Mouse (Mus musculus) liver, embryonic 15.5 days (tissue): Measurements from ENCODE around the gene Fgf23. TPM values are rescaled to one million over a fixed set of nuclear protein-coding genes. Genes with fewer than 3 reads are reported as not detected.

ENCODE experiments used
- ATAC-seq: fragments of 200-750 bp; cut with Nextera tagmentation; 2 replicates; pipeline ENCODE4 v1.8.0; 2017; ENCODE audit warnings: moderate number of reproducible peaks, mild to moderate bottlenecking, moderate library complexity; ENCODE audit not compliant: insufficient read depth
- H3K27ac ChIP-seq: fragments of 300-500 bp; sonication (generic); replicated peaks from 2 replicates; pipeline ENCODE4 v1.5.1; 2015; ENCODE audit warnings: mild to moderate bottlenecking, inconsistent platforms
- H3K27me3 ChIP-seq: fragments of 300-500 bp; sonication (generic); 2 replicates; pipeline ENCODE4 v1.6.1; 2015; ENCODE audit warnings: mild to moderate bottlenecking, inconsistent platforms
- H3K36me3 ChIP-seq: fragments of 300-500 bp; sonication (generic); replicated peaks from 2 replicates; pipeline ENCODE4 v1.6.1; 2015; ENCODE audit warnings: moderate library complexity, mild to moderate bottlenecking, inconsistent platforms
- H3K4me1 ChIP-seq: fragments of 300-500 bp; sonication (generic); replicated peaks from 2 replicates; pipeline ENCODE4 v1.6.1; 2015; ENCODE audit warnings: inconsistent platforms
- H3K4me2 ChIP-seq: fragments of 300-500 bp; sonication (generic); 2 replicates; pipeline ENCODE4 v1.6.1; 2015; ENCODE audit warnings: moderate library complexity, mild to moderate bottlenecking, inconsistent platforms
- H3K4me3 ChIP-seq: fragments of 300-500 bp; sonication (generic); replicated peaks from 2 replicates; pipeline ENCODE4 v1.5.1; 2015; ENCODE audit warnings: mild to moderate bottlenecking, inconsistent platforms
- H3K9ac ChIP-seq: fragments of 300-500 bp; sonication (generic); 2 replicates; pipeline ENCODE4 v1.6.1; 2015; ENCODE audit warnings: moderate library complexity, mild to moderate bottlenecking, inconsistent platforms
- H3K9me3 ChIP-seq: fragments of 300-500 bp; sonication (generic); replicated peaks from 2 replicates; pipeline ENCODE4 v1.6.1; 2016; ENCODE audit warnings: inconsistent platforms
- WGBS: fragments of 180-500 bp; shearing (Covaris S2); methylation state at CpG from one replicate; pipeline ENCODE4 v1.1.7; 2015; ENCODE audit warnings: mixed read lengths; ENCODE audit not compliant: insufficient replicate concordance; 5-methylcytosine and 5-hydroxymethylcytosine counted together
- polyA plus RNA-seq: library from polyadenylated mRNA; unstranded; fragments of >200 nt; fragmentation: Nextera tagmentation; extraction: Ambion mirVana; gene quantifications from 2 replicates; pipeline ENCODE4 v1.2.1, GENCODE M21; 2015

The Fgf23 gene
- not detected in 2 replicates for polyA plus RNA-seq

DNA sequence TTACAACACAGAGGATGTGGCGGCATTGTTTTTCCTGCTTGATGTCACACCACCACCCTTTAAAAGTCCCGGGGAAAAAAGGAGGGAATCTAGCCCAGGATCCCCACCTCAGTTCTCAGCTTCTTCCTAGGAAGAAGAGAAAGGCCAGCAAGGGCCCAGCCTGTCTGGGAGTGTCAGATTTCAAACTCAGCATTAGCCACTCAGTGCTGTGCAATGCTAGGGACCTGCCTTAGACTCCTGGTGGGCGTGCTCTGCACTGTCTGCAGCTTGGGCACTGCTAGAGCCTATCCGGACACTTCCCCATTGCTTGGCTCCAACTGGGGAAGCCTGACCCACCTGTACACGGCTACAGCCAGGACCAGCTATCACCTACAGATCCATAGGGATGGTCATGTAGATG, at the start of gene Fgf23:
TSS of gene Fgf23 (plus strand) at position 86 of the 400 bp plus-strand sequence.
- ATAC-seq = no peak
- no peak within 1 kb of the TSS for H3K4me2 ChIP-seq

DNA sequence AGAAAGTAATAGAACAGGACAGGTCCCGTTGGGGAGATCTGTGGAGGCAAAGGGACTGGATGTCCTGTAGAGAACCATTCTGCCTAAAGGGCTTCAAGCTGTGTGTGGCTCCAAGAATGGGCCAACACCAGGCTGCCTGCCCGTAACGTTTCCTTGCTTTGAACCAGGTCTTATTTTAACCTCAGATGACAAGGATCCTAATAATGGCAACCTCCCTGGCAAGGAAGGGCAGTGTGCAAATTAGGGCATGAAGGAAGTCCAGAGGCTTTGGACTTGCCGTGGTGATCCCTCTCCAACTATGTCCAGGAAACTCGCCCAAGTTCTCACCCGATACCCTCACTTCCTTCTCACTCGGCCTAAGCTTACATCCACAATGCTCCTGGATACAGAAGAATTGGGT, 47.9 kb upstream of the Fgf23 start:
- ATAC-seq = no peak
- no peaks in the 10 kb centered on the region for H3K36me3 ChIP-seq

More for the DNA sequence above, at the start of gene Fgf23:
- no peaks in the 10 kb centered on the region for H3K4me1 ChIP-seq
- H3K27me3 ChIP-seq = peaks cover 9% of the 10 kb centered on the region
- WGBS = 16% methylated on average over 5 of the region's 5 CpGs
- H3K9me3 ChIP-seq = no peaks in the 10 kb centered on the region
- no peaks in the 10 kb centered on the region for H3K36me3 ChIP-seq
- H3K4me3 ChIP-seq = no peak within 1 kb of the TSS
- H3K27ac ChIP-seq = no peak within 1 kb of the TSS
- H3K9ac ChIP-seq = no peak within 1 kb of the TSS

DNA sequence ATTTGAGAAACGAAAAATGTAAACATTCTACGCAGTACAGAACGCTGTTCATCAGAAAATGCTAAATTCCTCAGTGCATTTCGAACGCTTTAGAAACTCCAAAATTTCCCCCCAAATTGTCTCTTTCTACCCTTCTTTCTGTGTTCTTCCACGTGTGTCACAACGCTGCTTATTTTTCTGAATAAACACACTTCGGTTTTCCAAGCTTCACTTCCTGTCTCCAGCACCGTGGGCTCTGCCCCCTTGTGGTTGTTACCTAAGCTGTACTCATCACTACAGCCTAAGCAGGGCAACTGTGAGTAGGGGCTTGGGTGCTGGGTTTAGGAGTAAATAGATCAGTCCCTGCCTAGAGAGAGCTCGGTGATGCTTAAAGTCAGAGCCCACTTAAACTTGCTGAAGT, 37.9 kb upstream of the Fgf23 start:
- no peak for ATAC-seq
- no peaks in the 10 kb centered on the region for H3K36me3 ChIP-seq

More for the DNA sequence above, 47.9 kb upstream of the Fgf23 start:
- H3K4me2 ChIP-seq = no peak overlapping the region
- H3K27me3 ChIP-seq = peaks cover 14% of the 10 kb centered on the region; the same call in 1 of the 2 replicates
- no peaks in the 10 kb centered on the region for H3K9me3 ChIP-seq
- no peak overlapping the region for H3K9ac ChIP-seq
- H3K27ac ChIP-seq = no peak overlapping the region
- no peak overlapping the region for H3K4me3 ChIP-seq
- WGBS = 50% methylated on average over 7 of the region's 7 CpGs
- H3K4me1 ChIP-seq = no peaks in the 10 kb centered on the region

DNA sequence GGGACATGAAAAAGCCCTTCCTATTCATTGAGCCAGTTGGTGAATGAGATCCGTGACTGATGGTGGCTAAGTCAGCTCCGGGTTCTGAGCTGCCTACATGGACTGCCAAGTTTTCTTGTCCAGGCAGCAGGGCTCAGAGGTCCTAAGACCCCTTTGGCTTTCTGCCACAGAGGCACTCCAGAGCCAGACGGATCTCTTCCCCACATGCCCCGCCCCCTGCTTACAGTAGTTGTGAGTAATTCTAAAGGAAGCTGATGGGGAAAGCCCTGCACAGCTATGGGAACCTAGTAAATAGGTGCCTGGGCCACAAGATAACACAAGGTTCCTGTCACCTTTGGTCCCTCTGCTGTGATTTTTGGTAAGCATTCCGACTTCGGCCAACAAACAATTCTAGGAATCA, 27.8 kb upstream of the Fgf23 start:
- Histone ChIP-seq H3K27ac (no peak overlapping the region), H3K36me3 (no peaks in the 10 kb centered on the region), H3K27me3 (no peaks in the 10 kb centered on the region), H3K4me3 (no peak overlapping the region), H3K9ac (no peak overlapping the region), H3K9me3 (no peaks in the 10 kb centered on the region), H3K4me1 (no peaks in the 10 kb centered on the region), H3K4me2 (no peak overlapping the region)
- no peak for ATAC-seq
- WGBS = 39% methylated on average over 6 of the region's 6 CpGs

More for the DNA sequence above, 37.9 kb upstream of the Fgf23 start:
- 19% methylated on average over 10 of the region's 10 CpGs for WGBS
- H3K4me1 ChIP-seq = no peaks in the 10 kb centered on the region
- peak overlapping the region; percentile 39 for H3K4me2 ChIP-seq
- no peak overlapping the region for H3K9ac ChIP-seq
- H3K4me3 ChIP-seq = peak overlapping the region; percentile 27; the same call in 1 of the 2 replicates
- H3K27me3 ChIP-seq = no peaks in the 10 kb centered on the region
- no peaks in the 10 kb centered on the region for H3K9me3 ChIP-seq
- no peak overlapping the region for H3K27ac ChIP-seq

DNA sequence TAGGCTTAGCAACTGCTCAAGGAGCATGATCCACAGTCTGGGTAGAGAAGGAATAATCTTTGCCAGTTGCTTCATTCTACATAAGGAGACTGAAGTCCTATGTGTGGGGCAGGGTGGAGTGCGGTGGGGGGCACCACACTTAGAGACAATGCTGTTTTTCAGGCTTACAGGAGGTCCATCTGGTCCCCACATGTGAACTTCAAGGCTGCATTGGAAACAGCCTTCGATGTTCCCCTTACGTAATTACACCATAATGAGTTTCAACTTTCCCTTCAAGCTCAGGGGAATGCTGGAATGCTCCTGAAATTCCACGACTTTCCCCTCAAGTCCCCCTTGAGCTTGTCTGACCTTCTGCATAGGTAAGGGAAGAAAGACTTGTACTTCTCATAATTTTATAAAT, 21.9 kb upstream of the Fgf23 start:
- WGBS = 60% methylated on average over 4 of the region's 4 CpGs
- no peaks in the 10 kb centered on the region for H3K27me3 ChIP-seq
- H3K4me2 ChIP-seq = no peak overlapping the region
- H3K4me1 ChIP-seq = no peaks in the 10 kb centered on the region
- no peak overlapping the region for H3K9ac ChIP-seq
- no peak overlapping the region for H3K27ac ChIP-seq
- ATAC-seq = no peak
- H3K9me3 ChIP-seq = no peaks in the 10 kb centered on the region
- no peaks in the 10 kb centered on the region for H3K36me3 ChIP-seq
- H3K4me3 ChIP-seq = no peak overlapping the region

DNA sequence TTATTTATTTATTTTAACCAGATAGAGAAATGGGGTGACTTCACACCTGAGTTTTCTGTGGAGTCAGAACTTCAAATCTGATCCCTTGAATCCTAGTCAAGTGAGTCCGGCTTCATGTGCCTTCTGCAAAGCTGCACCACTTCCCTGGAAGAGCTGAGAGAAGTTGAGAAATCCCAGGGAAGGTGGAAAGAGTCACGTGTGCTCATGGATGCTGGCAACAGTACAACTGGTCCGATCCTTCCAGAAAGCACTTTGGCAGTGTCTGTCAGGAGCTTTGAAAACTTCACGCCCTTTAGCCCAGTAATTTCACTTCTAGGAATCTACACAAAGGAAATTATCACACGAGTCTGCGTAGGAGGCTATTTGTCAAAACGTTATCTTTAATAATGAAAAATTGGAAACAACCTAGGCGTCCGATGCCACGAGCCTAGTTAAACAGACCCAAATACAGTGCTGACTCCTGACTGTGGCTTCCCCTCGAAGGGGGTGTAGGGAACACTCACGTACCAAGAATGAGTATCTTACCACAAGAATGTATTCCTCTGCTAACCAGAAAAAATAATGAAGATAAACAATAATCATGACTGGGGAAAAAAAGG, 15.6 kb upstream of the Fgf23 start:
- Histone ChIP-seq H3K4me3 (no peak overlapping the region), H3K4me1 (no peaks in the 10 kb centered on the region), H3K9ac (no peak overlapping the region), H3K36me3 (no peaks in the 10 kb centered on the region), H3K27me3 (no peaks in the 10 kb centered on the region), H3K9me3 (no peaks in the 10 kb centered on the region), H3K27ac (no peak overlapping the region), H3K4me2 (no peak overlapping the region)
- ATAC-seq = no peak
- 56% methylated on average over 12 of the region's 12 CpGs for WGBS

DNA sequence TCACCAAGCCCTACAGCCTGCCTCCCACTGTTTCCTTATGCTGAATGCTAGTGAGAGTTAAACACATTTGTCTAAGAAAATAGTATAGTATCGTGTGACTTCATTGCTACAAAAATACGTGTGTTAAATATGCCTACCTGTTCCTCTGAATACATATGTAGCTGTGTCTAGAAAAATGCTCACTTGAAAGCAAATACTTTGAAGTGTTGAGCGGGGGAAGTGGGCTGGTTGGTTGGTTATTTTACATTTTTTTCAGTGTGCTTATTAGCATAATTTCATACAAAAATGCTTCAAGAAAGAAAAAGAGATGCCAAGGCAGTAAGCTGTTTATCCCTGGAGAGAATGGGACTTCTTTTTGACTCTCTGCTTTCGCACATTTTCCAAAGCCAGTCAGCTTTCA, 12.7 kb upstream of the Fgf23 start:
- WGBS = 57% methylated on average over 4 of the region's 4 CpGs
- Histone ChIP-seq H3K27ac (no peak overlapping the region), H3K27me3 (peaks cover 6% of the 10 kb centered on the region; the same call in 1 of the 2 replicates), H3K4me2 (no peak overlapping the region), H3K36me3 (no peaks in the 10 kb centered on the region), H3K4me3 (no peak overlapping the region), H3K4me1 (no peaks in the 10 kb centered on the region), H3K9me3 (no peaks in the 10 kb centered on the region), H3K9ac (no peak overlapping the region)
- ATAC-seq = no peak

DNA sequence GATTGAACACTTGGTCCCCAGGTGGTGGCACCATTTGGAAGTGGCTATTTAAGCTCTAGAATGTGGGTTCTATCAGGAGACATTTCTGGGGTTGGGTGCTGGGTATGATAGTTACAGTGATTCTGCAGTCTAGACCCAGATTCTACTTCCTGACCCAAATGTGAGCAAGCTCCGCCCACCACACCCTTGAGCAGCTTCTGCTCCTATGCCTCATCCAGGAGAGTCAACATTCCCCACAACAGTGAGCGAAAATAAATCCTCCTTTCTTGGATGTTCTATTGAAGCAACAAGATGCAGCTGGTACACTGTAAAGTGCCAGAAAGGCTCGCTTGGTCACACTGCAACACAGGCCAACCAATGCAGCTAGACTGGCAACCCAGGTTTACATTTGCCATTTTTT, 8.8 kb upstream of the Fgf23 start:
- no peaks in the 10 kb centered on the region for H3K9me3 ChIP-seq
- no peak overlapping the region for H3K4me3 ChIP-seq
- 52% methylated on average over 3 of the region's 3 CpGs for WGBS
- no peak overlapping the region for H3K9ac ChIP-seq
- no peaks in the 10 kb centered on the region for H3K36me3 ChIP-seq
- no peak for ATAC-seq
- no peak overlapping the region for H3K27ac ChIP-seq
- H3K4me1 ChIP-seq = no peaks in the 10 kb centered on the region
- H3K4me2 ChIP-seq = no peak overlapping the region
- peaks cover 10% of the 10 kb centered on the region; the same call in 1 of the 2 replicates for H3K27me3 ChIP-seq

DNA sequence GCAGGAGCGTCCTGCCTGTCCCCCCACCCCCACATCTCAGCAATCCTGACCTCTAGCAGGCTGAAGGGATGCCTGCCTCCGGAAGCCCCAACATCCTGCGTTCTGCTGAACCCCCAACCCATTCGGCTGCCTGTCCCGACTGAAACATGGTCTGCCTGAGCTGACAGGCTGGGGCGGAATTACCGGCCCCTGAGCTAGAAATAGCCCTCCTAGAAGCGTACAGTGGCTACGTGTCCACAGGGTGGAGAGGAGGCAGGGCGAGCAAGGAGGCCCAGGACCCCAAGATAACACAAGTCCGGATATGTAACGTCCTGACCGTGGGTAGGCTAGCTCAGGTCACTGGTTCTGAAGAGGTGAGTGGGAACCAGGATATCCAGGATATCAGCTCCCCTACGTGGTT, 7.9 kb upstream of the Fgf23 start:
- H3K4me3 ChIP-seq = no peak overlapping the region
- H3K36me3 ChIP-seq = no peaks in the 10 kb centered on the region
- ATAC-seq = no peak
- H3K27me3 ChIP-seq = peaks cover 10% of the 10 kb centered on the region; the same call in 1 of the 2 replicates
- WGBS = 5% methylated on average over 14 of the region's 14 CpGs
- H3K27ac ChIP-seq = no peak overlapping the region
- H3K9me3 ChIP-seq = no peaks in the 10 kb centered on the region
- no peak overlapping the region for H3K9ac ChIP-seq
- no peaks in the 10 kb centered on the region for H3K4me1 ChIP-seq
- H3K4me2 ChIP-seq = no peak overlapping the region; the same call in 1 of the 2 replicates

DNA sequence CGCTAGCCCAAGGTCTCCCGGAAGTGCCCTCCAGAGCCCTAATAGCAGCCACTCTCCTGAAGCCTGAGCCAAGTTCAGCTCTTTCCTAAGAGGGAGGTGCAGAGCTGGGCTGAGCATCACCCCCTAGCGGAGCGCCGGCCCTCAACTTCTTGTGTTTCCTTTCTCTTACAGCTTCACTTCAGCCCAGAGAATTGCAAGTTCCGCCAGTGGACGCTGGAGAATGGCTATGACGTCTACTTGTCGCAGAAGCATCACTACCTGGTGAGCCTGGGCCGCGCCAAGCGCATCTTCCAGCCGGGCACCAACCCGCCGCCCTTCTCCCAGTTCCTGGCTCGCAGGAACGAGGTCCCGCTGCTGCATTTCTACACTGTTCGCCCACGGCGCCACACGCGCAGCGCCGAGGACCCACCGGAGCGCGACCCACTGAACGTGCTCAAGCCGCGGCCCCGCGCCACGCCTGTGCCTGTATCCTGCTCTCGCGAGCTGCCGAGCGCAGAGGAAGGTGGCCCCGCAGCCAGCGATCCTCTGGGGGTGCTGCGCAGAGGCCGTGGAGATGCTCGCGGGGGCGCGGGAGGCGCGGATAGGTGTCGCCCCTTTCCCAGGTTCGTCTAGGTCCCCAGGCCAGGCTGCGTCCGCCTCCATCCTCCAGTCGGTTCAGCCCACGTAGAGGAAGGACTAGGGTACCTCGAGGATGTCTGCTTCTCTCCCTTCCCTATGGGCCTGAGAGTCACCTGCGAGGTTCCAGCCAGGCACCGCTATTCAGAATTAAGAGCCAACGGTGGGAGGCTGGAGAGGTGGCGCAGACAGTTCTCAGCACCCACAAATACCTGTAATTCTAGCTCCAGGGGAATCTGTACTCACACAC, 7.4 kb downstream of the Fgf23 start:
- WGBS = 3% methylated on average over 59 of the region's 59 CpGs
- H3K9ac ChIP-seq = no peak overlapping the region

DNA sequence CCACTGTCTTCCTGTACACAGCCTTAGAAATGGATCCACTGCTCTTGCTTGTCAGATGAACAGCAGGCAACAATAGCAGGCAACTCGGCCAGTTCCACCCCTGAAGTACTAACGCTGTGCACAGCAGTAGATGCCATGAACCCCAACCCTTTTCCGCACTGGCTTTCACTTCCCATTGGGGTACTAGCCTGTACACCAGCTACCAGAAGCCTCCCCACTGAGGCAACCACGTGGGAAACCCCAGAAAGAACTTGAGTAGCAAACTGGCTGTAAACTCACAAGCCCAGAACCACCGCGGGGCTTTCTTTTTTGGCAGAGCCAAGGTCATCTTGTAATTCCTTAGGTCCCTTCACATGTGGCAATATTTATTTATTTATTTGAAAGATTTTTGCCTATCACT, 9.1 kb downstream of the Fgf23 start:
- 60% methylated on average over 6 of the region's 6 CpGs for WGBS
- H3K4me3 ChIP-seq = no peak overlapping the region
- no peak overlapping the region for H3K9ac ChIP-seq
- no peak for ATAC-seq
- no peaks in the 10 kb centered on the region for H3K9me3 ChIP-seq
- H3K36me3 ChIP-seq = no peaks in the 10 kb centered on the region
- H3K27ac ChIP-seq = no peak overlapping the region
- H3K27me3 ChIP-seq = peaks cover 41% of the 10 kb centered on the region
- H3K4me1 ChIP-seq = 0 out of 2 replicates have a peak, but pooled peaks cover 5% of the 10 kb centered on the region
- H3K4me2 ChIP-seq = no peak overlapping the region

More for the DNA sequence above, 7.4 kb downstream of the Fgf23 start:
- ATAC-seq = no peak
- Histone ChIP-seq H3K27ac (no peak overlapping the region), H3K4me3 (peak overlapping the region; percentile 29), H3K4me2 (peak overlapping the region; percentile 57), H3K4me1 (0 out of 2 replicates have a peak, but pooled peaks cover 5% of the 10 kb centered on the region), H3K36me3 (no peaks in the 10 kb centered on the region), H3K27me3 (peaks cover 46% of the 10 kb centered on the region), H3K9me3 (no peaks in the 10 kb centered on the region)
